Mouse (Mus musculus): ENCODE results near the gene Prr29.

- TF ChIP-seq CTCF (IDR thresholded peaks at IDR 0.05 in 2 of 3, conservative IDR thresholded peaks at IDR 0.05 in 1 of 3; ENCODE audit: control insufficient read depth in 1 of 3, insufficient read depth in 1 of 3, low read depth in 2 of 3, low read length in 3 of 3, poor library complexity in 1 of 3, severe bottlenecking in 1 of 3): peak; percentile 46 to 75 (median 63)
- no peak for TF ChIP-seq ZKSCAN1 (IDR thresholded peaks at IDR 0.05; ENCODE audit: low read depth, low read length)
- no peak for TF ChIP-seq KAT2A (conservative IDR thresholded peaks at IDR 0.05; ENCODE audit: low read depth, low read length)
- TF ChIP-seq ELF1 (IDR thresholded peaks at IDR 0.05; ENCODE audit: low read depth, low read length): no peak
- no peak for TF ChIP-seq ZMIZ1 (IDR thresholded peaks at IDR 0.05; ENCODE audit: low read depth, low read length)
- no peak for TF ChIP-seq EP300 (IDR thresholded peaks at IDR 0.05; ENCODE audit: low read depth in 1 of 2, low read length in 2 of 2)
- no peak for TF ChIP-seq POLR2A (IDR thresholded peaks at IDR 0.05; ENCODE audit: control insufficient read depth in 1 of 2, insufficient read depth in 1 of 2, low read depth in 1 of 2, low read length in 2 of 2, poor library complexity in 1 of 2)
- TF ChIP-seq POLR2AphosphoS2 (IDR thresholded peaks at IDR 0.05; ENCODE audit: low read length): no peak
Observed at GRCm38 (mm10) chr11:106397656-106398055, 32.4 kb downstream of the Prr29 start.

Measured in MEL (cell line).